Mouse (Mus musculus): ENCODE measurements at regions not wholly inside any gene's neighbourhood (a gene's known extent, or its start where the extent isn't known, plus 50 kb on each side); places are given as distances from the start of the nearest gene placed in this dataset.

DNA sequence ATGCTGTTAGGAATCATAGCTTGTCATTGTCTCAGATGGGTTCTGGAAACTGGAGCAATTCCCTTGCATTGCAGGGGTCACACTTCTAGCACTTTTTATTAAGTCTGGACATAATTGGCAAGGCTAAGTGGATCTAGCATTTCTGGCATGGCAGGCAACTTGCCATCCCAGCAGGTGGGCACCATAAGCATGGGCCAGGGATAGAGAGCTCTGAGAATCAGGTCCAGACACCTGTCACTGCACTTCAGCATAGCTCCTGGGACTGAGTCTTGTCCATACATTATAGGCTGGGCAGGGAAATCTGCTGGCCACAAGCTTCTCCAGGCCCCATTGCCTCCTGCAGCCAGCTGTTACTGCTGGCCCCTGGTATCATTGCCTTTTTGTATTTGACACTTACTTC, 242.2 kb downstream of the Pdzph1 start:
- TF ChIP-seq CTCF (IDR thresholded peaks at IDR 0.05; ENCODE audit: borderline replicate concordance, insufficient read depth, low read depth, low read length) (no peak), POLR2A (IDR thresholded peaks at IDR 0.05; ENCODE audit: borderline replicate concordance, insufficient read depth, low read length) (no peak)
